Mouse (Mus musculus): Measurements from ENCODE around the gene Pdxdc1.

DNA sequence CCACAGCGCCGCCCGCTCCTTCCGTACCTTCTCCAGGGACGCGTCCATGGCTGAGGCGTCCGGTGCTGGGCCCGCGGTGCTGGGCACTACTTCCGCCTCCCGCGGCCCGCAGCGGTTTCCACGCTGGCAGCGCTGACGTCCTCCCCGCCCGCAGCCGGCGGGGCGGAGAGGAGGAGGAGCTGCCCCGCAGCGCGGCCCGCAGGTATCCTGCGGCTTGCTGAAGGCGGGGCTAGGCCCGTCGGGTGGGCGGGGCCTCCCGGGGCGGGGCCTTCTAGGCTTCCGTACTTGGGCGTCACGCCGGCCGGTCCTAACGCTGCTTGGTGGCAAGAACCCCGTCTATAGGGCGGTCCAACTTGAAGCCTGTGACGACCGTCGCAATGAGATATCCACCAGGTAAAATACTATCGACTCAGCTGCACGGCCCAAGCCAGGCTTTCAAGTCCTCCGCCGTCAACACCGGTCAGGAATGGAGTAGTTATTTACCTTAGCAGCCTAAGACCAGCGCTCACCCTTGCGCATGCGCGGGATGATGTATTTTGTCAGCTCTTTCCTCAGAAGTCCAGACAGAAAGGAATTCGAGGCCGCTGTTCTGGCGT is at the start of gene Pdxdc1, which contains the start of gene Mpv17l:
- TF ChIP-seq CTCF (IDR thresholded peaks at IDR 0.05; ENCODE audit: control insufficient read depth, insufficient read depth, insufficient read length) (no peak), MAX (IDR thresholded peaks at IDR 0.05) (no peak), USF1 (IDR thresholded peaks at IDR 0.05; ENCODE audit: low read depth) (no peak), MYOG (IDR thresholded peaks at IDR 0.05; ENCODE audit: control insufficient read depth, extremely low read depth, insufficient read length) (no peak), MYOD1 (IDR thresholded peaks at IDR 0.05; ENCODE audit: control insufficient read depth, insufficient read length, low read depth) (no peak)
